Mouse (Mus musculus): ENCODE measurements around the gene C2cd5.

C2cd5 gene

DNA sequence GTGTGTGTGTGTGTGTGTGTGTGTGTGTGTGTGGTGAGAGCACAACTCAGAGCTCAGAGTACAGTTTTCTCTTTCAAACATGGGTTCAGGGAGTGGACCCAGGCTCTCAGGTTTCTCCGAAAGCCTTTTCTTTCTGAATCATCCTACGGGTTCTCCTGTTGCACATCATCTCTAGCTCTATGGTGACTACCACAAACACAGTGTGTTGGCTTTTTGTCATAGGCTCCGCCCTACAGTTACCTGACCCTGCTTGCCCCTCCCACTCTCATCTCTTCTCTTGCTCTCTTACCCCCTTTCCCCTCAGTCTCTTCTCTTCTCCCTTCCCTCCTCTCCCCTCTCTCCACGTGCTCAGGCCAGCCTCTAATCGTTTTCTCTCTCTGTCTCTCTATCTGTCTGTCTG lies 15.6 kb upstream of the C2cd5 start:
- no peak for DNase-seq (ENCODE audit: low spot score)

DNA sequence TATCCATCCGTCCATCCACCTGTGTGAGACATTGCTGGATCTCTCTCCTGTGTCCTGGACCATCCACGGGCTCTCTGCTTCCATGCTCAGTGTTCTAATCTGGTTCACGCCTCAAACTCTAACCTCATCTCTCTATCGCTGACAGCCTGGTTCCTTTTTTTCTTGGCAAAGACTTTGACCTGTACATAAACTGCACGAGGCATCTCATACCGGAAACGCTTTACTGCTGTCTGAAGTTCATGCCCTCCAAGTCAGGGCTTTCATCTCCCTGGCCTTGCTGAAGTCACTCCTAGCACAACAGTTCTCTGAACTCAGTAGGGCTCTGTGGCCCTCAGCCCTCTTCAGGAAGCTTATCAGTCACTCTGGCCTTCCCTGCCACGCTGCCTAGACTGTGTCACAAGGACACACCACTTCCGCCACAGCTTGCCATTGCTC lies 15.1 kb upstream of the C2cd5 start:
- DNase-seq (ENCODE audit: low spot score): no peak

DNA sequence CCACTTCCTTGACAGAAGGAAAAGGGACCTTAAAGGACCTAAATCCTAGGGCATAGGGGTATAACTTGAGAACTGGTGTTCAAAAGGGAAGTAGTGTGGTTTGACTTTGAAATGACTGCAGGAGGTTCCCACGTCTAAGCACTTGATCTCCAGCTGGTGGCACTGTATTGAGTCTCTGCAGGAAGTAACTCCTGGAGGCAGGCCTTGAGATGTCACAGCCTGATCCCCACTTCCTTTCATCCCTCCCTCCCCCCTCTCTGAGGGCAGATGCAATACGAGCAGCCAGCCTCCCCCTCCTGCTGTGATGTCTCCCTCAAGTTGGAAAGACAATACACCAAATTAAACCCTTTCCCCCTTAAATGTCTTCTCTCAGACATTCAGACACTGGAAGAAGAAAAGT lies 14.6 kb upstream of the C2cd5 start:
- DNase-seq (ENCODE audit: low spot score): no peak

DNA sequence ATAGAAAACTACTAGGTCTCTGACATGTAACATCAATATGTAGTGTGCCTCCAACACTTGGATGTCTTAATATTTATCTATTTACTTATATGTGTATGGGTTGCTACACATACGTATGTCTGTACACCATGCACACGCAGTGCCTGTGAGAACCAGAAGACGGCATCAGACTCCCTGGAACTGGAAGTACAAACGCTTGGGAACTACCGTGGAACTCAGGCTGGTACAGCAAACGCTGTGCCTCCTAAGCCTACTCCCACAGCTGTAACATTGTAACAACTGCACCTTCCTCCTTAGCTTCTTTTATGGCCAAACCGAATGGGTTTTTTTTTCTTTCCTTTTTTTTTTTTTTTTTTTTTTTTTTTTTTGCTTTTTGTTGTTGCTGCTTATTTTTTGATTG lies 10.4 kb upstream of the C2cd5 start:
- DNase-seq (ENCODE audit: low spot score): no peak

DNA sequence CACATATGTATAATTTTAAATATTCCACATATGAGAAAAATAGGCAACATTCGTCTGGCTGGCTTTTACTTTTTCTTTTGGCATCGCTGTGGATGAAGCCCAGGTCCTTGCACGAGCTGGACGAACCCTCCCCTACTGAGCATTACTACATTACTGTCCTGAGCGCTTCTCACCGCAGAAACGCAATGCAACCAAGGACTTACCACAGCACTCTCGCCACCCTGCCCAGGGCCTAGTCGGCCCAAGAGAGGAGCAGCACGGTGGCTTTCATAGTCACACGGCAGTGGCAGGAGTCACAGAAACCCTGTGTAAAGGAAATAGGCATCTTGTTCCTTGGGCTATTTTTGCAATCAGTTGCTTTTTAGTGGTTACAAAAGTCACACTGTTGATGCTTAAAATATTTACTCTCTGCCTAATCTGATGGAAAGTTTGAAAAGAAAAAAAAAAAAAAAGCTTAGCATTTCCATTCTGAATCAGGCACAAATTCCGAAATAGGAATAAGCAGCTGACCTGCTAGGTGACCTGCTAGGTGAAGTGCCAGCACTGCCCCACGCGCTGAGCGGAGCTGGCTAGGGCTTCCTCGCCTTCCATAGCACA lies 9.8 kb upstream of the C2cd5 start:
- no peak for DNase-seq (ENCODE audit: low spot score)

DNA sequence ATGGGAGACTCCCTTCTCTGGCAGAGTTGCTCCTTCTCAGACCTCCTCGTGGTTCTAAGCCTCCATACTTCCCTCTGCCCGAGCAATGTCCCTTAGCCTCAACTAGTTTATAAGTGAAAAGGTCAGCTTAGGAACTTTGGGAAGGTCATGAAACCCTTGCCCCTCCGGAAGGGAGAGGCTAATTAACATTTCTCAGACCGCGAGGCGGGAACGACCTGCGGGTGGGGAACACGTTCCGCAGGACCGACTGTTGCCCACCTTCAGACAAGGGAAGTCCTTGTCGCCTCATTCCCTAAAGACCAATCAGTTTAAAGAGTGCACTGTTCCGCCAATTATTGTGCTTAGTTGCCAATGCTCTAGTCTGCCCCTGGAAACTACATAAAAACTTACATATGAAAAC lies 8.1 kb upstream of the C2cd5 start:
- no peak for DNase-seq (ENCODE audit: low spot score)

DNA sequence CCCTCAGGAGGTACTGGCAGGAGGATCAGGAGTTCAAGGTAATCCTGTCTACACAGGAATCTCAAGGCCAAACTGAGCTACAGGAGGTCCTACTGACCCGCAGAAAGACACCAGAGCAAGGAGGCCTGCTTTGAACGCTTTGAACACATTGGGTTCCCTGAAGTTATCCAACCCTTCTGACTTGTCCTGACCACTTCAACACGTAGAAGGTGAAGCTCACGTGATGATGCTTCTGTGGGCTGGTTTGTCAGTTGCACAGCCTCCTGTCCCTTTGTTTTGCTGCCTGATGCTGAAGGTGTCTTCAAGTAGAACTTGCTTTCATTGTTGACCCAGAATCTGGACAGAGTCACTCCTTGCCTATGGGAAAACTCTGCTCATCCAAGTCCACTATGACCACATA lies 7.7 kb upstream of the C2cd5 start:
- DNase-seq (ENCODE audit: low spot score): no peak

DNA sequence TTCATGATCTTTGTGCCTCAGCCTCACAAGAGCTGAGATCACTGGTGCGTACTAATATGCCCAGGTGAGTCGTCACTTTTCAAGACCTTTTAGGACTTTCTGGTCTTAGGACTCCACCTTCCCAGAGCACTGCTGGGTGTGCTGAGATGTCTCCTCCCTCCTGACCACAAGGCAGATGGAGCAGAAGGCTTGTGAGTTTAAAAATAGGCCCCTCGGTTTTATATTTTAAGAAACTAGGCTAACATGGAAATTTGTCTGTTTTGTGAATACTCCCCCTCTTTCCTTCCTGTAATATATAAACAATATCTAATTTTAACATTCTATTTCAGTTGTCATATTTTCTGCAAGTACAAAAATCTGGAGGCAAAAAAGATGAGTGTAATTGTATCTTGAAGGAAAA lies 5.8 kb upstream of the C2cd5 start:
- DNase-seq (ENCODE audit: low spot score): no peak

DNA sequence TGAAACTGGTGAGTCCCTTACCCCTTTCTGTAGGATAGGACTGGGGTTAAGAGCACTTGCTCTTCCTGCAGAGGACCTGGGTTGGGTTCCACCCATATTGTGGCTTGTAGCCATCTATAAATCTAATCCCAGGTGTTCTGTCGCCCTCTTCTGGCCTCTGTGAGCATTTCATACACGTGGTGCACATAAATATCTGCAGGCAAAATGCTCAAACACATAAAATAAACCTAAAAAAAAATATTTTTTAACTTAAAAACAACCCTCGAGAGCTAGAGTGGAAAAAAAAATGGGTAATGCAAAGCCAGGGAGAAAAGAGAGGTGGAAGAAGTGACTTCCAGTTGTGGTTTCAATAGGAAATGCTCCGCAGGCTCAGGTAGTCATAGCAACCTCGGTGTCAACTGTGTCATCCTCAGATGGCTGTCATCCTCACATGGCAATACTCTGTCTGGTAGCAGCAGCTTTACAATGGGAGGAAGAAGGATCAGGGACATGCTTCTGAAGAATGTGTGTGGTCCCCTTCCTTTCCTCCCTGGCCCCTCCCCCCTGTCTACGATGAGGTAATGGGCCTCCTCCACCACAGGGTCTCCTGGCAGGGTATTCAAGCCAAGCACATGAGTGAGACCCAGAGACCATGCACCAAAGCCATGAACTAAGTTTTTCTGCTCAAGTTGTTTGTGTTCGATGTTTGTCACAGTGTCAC lies 4.2 kb upstream of the C2cd5 start:
- DNase-seq (ENCODE audit: low spot score): no peak

DNA sequence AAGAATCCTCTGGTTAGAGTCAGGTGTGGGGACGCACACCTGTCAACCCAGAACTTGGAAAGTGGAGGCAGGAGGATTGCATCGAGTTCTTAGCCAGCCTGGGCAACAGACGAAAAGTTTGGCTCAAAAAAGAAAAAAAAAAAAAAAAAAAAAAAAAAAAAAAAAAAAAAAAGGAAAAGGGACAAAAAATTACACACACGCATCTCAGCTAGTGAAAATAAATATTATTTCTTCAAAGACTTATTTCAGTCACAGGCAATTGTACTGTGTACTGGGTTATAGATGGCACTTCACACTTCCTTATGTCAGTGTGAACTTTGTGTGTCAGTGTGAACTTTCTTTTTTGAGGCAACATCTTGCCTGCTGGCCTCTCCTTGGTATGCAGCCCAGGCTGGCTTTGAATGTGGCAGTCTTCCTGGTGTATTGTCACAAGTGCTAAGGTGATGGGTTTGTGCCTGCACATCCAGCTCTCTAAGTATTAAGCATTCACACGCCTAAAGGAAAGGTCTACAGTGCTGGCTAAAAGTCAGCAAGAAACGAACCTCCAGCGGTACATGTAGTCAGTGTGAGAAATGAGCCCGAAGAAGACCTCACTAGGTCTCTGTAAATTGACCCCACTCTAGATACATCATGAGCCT lies 656 bp upstream of the C2cd5 start:
- DNase-seq (ENCODE audit: low spot score): no peak

DNA sequence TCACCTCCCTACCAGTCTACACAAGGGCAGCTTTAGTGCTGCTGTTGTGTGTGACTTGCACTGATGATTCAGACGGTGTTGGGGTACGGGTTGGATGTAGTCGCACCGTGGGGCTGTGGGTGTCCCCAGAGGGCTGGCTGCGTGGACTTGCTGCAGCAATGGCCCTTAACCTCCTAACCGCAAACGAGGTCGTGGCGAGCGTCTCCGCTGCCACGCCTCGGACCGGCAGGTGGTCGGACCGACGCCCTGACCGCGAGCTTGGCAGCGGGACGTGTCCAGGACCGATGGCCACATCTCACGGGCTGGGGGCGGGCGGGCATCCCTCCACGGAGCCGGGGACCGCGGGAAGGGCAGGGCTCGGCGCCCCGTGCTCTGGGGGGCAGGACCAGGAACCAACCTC lies 660 bp downstream of the C2cd5 start:
- peak; percentile 52 for DNase-seq (ENCODE audit: low spot score)

DNA sequence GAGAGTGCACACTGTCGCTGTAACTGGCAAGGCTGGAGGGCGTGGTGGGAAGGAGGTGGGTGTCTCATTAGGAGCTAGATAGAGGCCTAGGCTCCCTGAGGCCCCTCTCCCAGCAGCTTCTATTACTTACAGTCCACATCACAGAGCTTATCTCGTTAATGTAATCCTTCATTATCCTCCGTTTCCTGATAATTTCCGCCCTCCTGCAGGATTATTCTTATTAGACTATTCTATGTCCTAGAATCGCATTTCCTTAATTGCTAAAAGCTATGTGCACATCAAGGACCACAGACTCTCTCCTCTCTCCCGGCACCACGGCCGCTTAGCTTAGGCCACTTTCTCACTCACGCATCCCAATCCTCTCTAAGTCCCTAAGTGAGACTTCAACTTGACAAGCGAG lies 4.8 kb downstream of the C2cd5 start:
- DNase-seq (ENCODE audit: low spot score): no peak

DNA sequence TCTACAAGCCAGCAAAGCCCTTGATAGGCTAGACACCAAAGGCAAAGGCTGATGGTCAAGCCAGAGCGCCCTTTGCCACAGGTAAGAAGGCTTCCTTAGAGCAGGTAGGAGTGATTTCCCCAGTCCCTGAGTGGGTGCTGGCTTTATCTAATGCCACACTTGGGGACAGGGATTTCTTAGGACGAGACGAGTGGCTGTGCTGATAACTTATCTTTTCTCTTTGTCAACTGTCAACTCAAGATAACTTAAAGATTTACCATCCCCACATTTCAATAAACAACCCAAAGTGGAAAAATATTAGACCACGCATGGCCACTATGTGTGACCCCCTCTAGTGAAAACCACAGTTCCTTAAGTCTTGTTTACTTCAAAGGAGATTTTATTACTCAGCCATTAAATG lies 7.1 kb downstream of the C2cd5 start:
- no peak for DNase-seq (ENCODE audit: low spot score)

DNA sequence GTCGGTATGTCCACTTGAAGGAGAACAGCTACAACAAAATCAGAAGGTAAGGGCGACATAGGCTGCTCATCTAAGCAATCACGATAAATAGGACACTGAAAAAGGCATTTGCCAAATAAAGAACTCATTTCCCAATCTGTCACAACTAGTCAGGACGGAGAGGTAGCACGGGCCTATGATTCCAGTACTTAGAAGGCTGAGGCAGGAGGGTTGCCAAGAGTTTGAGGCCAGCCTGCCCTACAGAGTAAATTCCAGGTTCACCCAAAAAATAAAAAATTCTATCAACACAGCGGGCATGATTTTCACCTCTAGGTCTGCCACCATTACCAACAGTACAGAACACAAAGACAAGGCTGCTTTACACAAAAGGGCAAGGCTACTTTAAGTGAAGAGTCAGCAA lies 8.9 kb downstream of the C2cd5 start:
- DNase-seq (ENCODE audit: low spot score): no peak

DNA sequence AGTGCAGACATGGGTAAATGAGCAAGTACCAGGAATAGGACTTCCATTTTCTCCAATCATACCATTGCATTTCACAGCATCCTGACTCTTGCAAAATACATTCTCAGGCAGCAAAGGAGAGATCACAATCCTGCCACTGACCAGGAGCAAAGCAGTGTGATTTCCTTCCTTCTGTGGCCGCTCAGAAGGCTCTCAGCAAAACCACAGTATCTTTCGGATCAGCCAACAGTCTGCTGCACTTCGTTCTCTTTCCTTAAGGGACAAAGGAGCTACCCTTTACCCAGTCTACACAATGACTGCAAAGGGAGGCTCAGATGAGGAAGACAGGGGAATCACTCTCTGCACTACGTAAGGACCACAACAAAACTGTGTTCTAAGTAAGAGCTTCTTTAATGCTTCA lies 12.6 kb downstream of the C2cd5 start:
- DNase-seq (ENCODE audit: low spot score): no peak

DNA sequence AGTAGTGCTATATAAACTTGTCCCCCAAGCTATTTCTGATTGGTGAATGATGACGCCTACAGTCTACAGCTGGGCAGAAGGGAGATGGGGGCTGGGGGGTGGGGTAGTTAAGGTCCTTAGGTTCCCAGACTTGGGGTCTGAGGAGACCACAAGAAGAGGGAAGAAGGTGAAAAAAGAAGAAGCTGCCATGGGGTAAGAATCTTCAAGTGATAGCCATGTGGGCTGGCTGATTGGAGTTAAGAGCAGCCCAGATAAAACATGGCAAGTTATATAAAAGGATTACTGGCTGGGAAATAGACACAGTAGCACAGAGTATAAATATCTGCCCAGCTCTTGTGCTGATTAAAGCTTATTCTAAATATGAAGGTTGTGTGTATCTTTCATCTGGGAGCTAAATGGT lies 14.0 kb downstream of the C2cd5 start:
- no peak for DNase-seq (ENCODE audit: low spot score)

DNA sequence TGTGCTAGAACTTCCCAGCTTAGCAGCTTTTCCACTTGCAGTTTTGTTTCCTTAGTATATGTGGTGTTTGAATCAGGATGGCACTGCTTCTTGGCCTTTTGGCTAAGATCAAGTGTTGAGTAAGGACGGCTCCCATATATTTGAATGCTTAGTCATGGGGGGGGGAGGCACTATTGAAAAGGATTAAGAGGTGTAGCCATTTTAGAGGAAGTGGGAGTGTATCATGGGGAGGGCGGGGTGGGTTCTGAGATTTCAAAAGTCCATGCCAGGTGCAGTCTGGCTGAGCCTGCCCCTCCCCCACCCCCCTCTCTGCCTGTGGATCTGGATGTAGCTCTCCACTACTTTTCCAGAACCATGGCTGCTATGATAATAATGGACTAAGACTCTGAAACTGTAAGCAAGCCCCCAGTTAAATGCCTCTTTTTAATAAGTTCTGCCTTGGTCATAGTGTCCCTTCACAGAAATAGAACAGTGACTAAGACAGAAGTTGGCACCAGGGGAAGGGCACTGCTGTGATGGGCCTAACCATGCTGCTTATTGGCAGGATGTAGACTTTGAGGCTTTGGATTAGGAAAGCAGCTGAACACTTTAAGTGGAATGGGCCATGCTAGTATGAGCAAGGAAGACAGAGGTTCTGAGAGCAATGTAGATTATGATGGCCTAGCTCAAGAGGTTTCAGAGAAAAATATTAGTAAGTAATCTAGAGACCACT lies 15.5 kb downstream of the C2cd5 start:
- no peak for DNase-seq (ENCODE audit: low spot score)

DNA sequence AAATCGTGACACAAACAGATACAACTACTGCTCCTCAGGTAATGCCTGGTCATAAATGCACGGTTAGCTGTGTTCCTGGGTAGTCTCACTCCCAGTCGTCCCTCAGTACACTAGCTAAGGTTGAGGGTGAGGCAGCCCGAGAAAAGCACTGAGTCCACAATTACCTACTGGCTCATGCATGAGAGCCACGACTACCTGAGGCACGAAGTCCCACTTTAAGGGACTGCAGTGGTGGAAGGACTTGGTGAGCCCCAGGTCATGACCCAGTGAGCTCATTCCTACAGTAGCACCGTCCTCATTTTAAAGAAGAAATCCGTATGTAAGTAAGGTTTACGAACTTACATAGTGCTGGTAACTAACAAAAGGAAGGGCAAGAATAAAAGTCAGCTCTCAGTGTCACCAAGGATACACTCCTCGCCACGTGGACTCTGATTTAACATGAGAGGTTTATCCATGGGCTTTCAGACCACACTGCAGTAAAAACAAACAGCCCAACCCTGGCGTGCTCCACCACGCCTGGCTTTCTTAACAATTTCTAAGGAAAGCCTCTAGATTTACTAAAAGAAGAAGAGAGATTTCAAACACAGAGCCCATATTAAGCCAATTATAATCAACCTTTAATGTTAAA lies 18.3 kb downstream of the C2cd5 start:
- no peak for DNase-seq (ENCODE audit: low spot score)

DNA sequence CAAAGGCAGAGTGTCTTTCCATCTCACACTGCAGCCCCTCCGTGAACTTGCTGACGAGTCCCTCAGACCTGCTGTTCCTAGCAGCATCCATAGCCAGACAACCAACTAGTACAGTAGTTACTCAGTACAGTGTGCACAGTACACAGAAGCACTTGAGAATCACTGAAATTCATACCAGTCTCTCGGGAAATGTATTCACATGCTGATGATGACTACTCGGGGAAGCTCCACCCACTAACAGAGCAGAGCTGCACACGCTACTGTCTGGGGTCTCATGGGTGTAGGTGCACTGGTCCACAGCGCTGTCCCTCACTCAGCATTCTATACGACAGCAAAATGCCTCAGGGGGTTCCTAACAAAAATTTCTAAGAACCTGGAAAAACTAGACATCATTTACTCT lies 19.2 kb downstream of the C2cd5 start:
- DNase-seq (ENCODE audit: low spot score): no peak

DNA sequence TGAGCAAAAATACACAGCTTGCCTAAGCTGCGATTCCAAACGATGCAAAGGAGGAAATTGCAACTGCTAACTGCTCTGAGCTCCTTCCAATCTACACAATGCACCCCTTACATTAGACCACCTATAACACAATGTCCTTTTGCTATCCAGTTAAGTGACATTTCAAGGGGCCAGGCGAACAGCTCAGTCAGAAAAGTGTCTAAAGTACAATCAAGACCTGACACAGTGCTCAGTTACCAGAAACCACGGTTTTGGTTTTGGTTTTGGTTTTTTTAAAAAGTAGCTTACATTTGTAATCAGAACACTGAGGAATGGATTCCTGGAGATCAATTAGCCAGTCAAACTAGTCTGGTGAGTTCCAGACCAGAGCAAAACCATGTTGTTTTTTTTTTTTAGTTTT lies 20.8 kb downstream of the C2cd5 start:
- no peak for DNase-seq (ENCODE audit: low spot score)

DNA sequence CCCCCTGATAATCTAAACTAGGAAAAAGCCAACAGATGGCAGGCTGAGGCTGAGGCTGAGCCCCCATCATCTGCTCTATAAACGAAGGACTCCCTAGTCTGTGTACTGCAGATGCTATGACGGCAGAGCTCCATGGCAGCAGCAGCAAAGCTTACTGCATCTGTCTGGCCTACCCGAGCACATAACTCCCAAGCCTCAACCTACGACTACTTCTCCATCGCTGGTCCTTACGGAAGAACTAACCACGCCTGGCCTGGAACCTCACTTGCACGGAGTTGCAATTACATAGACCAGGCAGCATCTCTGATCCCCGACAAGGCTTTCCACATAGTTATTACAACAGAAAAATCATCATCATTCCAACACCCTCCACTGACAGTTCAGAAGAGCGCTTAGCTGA lies 23.5 kb downstream of the C2cd5 start:
- DNase-seq (ENCODE audit: low spot score): no peak

DNA sequence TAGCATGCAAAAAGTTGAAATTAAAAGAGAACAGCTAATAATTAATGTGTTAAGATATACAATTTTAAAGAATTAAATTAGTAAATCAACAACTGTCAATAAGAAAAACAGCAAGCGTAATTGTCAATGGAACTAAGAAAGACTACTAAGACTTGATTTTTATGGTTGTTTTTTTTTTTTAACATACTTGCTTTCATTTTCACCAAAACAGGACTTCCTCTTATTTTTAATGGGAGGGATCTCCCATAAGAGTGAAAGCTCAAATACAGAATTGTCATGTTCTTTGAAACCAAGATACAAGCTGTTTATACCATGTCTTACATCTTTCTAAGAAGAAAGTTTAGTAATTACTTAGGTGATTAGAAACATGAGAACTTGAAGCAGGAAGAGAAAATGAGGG lies 26.0 kb downstream of the C2cd5 start:
- no peak for DNase-seq (ENCODE audit: low spot score)

DNA sequence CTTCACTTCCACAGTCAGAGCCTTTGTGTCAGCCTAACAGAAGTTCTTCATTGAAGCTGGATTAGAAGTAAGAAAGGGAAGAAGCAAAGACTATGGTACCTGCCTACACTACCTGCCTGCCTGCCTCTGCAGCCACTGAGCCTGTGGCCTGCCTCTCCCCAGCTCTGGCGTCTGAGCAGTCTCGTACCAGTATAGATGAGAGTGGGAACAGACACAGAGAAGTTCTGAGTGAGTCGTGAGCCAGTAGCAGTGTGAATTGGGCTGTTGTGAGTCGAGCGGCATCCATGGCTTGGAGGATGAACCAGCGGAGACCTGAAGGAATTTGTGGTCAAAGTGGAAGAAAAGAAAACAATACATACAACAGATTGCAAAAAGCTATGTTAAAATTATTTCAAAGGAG lies 26.5 kb downstream of the C2cd5 start:
- no peak for DNase-seq (ENCODE audit: low spot score)
